Mouse (Mus musculus) MEL-GATA-1-ER (cell line): ENCODE measurements around the gene Ldlrad3.

ENCODE experiments used
- DNase-seq: peaks from one replicate; pipeline ENCODE4 v3.0.0-alpha.2; 2012; ENCODE audit warnings: low read depth; ENCODE audit errors: extremely low read depth

Ldlrad3 gene

GRCm38 (mm10) chr2:102190956-102191355 lies 4.8 kb upstream of the Ldlrad3 start:
- no peak for DNase-seq

DNA sequence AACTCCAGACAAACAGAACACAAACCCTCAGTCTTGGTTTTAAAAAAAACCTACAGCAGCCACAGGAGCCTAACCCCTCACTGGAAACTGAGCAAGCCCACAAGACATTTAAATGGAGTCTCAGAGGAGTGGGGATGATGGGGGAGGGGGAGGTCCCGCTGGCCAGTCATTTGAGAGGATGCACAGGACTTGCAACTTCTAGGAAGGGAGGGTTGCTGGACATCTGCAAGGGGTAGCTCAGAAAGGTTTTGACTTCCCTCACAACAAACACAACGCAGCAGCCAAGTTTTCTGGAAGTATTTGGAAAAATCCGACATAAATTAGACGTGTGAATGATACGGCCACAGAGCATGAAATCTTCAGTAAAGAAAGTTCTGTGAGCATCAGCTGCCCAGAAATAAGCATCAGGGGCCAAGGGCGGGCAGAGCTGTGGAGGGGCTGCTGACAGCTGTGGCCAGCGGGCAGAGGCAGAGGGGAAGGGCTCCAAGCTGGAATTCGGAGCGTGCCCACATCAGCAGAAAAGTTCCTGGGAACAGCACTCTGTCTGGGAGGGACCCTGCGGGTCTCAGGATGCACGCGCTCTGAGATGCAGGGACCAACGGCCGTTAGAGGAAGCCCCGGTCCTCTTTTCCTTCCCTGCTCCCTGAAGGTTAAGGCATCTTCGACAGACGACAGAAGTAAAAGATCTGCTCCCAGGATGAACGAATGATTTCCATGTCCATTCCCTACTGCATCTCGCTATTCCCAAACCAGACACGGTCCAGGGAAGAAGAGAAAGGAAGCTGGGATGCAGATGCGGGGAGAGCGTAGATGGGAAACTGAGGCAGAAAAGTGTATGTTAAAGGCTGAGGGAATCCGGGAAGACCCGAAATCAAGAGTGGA lies 875 bp downstream of the Ldlrad3 start:
- DNase-seq = no peak

DNA sequence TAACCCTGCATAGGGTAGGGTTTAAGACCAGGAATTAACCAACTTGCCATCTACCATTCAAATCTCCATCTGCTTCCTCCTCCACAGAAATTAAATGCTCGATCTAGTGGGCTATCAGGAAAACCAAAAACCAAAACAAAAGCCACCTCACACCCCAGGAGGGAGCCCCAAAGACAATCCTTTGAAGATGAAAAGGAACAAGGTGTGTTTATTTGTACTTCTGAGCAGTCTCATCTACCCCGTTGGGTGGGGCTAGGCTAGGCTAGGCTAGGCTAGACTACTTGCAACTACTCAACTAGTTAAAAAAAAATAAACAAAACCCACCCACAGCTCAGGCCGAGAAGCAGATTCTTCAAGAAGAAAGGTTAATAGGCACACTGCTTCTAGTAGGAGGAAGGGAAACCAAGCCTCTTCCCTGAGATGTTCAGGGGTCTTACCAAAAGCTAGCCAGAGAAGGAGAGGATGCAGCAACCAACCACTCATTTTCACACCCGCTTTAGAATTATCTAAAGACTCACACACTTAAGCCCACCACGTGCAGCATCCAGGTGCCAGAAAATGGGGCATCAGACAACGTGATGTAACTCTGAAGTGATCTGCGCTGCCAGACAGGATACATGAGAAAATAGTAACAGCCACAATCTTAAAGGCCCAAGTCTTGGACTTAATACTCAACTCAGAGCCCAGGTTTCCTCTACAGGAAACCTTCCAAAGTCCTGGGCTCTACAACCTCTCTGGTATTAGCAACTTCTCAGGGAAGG lies 2.3 kb downstream of the Ldlrad3 start:
- DNase-seq = no peak

- DNase-seq = no peak
Observed at GRCm38 (mm10) chr2:102181459-102181858, 4.7 kb downstream of the Ldlrad3 start.

DNA sequence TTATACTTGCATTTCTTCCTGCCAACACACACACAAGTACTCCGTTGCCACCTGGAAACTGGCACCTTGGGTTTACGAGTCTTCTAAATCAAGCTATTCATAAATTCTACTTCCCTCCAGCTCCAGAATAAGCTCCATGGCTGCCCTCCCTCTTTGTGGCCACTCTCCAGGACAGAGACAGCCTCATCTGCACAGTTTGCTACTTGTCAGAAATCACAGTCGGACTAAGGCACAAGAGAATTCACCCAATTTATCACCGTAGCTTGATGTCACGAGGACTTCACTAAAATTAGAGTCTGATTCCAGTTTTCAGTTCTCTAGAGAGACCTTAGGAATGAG lies 9.8 kb downstream of the Ldlrad3 start:
- no peak for DNase-seq

- no peak for DNase-seq
Observed at GRCm38 (mm10) chr2:102175741-102176433, 10.3 kb downstream of the Ldlrad3 start.

DNA sequence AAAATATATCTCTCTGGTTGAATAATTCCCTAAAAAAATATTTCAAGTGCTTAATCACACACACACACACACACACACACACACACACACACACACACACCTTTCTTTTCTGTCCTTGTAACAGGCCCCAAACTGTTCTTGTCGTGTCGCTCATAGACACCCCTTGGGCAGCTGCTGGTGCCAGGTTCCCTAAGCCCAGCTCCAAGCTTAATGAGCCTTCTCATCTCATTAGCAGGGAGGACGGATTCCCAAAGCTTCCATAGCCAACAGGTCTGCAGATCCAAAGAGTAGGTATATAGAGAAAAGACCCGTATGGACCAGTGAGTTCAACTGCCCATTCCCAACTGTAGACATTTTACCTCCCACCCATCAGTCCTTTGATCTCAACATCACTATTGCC lies 13.7 kb downstream of the Ldlrad3 start:
- no peak for DNase-seq

DNA sequence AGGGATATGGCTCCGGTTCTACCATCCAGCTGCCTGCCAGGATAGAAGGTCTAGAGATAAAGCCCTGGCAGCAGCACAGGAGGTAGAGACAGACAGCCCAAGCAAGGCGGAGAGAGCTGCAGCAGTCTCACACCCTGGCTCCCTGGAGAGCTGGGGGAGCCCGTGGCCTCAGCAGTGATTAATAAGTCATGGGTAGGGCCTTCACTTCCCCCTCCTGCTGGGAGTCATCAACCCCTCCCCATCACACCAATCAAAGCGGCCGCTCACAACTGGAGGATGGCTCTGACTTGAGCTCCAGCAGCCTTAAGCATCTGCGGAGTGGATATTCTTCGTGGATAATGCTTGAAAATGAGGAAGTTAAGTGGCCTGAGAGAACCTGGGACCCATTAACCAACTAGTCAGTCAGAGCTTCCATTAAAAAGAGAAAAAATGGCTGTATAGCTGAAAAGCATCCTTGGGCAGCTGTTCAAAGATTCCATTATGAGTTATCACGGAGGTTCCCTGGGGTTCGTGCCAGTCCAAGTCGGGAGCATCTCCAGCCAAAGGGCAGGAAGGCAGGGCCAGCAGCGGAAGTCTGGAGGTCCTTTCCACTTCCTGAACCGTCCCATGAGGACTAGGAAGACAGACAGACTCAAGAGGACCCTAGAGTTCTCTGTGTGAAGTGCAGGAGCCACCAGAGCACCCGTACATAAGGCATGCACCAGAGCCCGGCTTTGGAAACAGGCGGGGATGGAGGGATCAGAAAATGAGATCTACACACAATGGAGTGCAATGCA lies 19.4 kb downstream of the Ldlrad3 start:
- no peak for DNase-seq

- peak; percentile 73 for DNase-seq
Observed at GRCm38 (mm10) chr2:102163106-102163505, 23.1 kb downstream of the Ldlrad3 start.

GRCm38 (mm10) chr2:102157555-102157954 lies 28.6 kb downstream of the Ldlrad3 start:
- DNase-seq = no peak

- DNase-seq = no peak
Observed at GRCm38 (mm10) chr2:102157010-102157409, 29.2 kb downstream of the Ldlrad3 start.

GRCm38 (mm10) chr2:102156460-102156859 lies 29.7 kb downstream of the Ldlrad3 start:
- no peak for DNase-seq

GRCm38 (mm10) chr2:102155306-102156015 lies 30.7 kb downstream of the Ldlrad3 start:
- no peak for DNase-seq

- DNase-seq = no peak
Observed at GRCm38 (mm10) chr2:102154771-102155211, 31.4 kb downstream of the Ldlrad3 start.

DNA sequence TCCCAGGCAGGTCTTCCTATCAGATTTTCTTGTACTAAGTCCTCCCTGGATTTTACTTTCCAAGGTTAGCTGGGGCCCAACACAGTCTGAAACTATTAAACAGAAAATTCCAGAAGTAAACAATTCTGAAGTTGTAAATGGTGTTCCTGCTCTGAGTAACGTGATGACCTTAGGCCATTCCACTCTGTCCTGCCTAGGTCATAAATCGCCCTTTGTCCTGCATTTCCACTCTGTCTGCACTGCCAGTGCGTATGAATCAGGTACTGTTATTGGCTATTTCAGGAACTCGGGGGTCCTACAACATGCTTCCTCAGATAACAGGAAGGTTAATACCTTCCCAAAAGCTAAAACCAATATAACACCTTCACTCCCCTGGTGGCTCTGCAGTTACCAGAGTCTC lies 31.9 kb downstream of the Ldlrad3 start:
- no peak for DNase-seq

DNA sequence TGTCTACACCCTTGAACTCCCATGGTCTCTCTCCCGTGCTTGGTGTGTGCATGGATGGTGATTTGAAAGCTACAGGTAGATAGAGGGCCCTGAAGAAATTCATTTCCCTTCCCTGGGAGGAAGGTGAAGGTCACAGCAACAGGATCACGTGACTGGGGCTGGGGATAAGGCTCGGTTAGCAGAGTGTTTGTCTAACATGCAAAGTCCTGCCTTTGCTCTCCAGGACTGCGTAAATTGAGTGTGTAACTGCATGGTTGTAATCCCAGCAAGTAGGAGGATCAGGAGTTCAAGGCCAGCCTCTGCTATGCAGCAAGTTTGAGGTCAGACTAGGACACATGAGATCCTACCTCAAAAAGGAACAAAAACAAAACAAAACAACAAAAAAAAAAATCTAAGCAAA lies 32.7 kb downstream of the Ldlrad3 start:
- DNase-seq = no peak

DNA sequence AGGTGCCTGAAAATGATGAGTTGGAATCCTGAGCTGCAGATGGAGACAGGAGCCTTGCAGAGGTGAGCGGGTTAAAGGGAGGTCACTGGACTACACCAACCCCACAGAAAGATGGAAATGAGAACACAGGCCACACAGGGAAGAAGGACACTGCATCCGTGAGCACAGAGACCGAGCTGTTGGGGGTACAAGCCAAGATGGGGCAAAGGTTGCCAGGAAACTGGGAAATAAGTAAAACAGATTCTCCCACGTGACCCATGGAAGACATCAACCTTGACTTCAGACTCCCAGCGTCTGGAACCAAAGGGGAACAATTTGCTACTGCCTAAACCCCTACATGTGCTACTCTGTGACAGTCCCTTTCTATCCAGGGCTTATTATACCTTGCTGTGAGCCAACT lies 33.3 kb downstream of the Ldlrad3 start:
- DNase-seq = no peak

DNA sequence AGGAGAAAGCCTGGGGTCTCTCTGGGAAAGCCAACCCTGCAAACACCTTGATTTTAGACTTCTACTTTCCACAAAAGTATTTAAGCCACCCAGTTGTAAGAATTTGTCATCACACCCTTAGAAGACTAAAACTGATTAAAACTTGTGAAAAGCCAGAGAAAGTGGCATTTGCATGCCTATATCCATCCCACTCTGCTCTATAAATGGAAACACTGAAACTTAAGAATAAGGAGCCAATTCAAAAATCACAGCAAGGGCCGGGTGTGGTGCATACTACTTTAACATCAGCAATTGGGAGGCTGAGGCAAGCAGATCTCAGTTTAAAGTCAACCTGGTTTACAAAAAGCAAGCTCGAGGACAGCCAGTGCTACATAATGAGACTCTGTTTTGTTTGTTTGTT lies 37.1 kb downstream of the Ldlrad3 start:
- DNase-seq = no peak

DNA sequence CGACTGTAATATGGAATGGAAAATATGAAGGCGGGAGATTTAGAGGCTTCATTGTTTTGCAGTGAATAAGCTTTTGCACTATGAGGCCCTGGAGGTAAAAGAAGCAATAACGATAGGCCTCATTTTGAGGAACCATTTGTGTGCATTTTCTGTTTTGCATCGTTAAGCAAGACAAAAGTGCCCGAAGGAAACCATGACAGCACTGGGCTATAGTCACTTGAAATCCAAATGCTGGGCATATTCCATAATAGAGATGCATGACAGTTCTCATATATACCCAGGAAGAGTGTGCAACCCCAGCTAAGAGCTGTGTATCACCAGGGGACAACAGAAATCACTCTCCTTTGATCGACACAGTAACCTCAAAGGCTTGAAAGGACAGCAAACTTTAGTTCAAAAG lies 38.1 kb downstream of the Ldlrad3 start:
- no peak for DNase-seq

- DNase-seq = no peak
Observed at GRCm38 (mm10) chr2:102147561-102147960, 38.6 kb downstream of the Ldlrad3 start.

DNA sequence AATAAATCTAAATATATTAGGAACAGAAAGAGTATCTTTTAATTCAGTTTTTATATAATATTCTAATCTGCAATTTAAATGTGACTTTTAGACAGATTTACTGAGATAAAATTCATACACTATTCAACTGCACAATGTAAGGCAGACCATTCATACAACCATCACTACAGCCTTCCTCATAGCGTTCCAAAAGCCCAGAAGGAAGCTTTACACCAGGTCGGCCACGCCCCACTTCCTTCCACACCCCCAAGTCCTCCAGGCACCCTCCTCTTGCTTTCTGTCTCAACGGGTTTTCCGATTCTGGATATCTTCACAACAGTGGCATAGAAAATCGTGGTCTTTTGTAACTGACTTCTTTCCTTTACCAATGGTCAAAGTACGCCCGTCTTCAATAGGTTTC lies 39.8 kb downstream of the Ldlrad3 start:
- no peak for DNase-seq
